Mouse (Mus musculus) olfactory bulb, adult 2 months (tissue): ENCODE measurements around the gene Usp48.

Source experiments
- CTCF ChIP-seq: fragments of 200-500 bp; IDR thresholded peaks from 2 replicates; pipeline ENCODE4 v1.5.1; 2012; ENCODE audit warnings: low read depth, mild to moderate bottlenecking, low read length, moderate library complexity; ENCODE audit not compliant: insufficient read depth
- POLR2A ChIP-seq: fragments of 200-500 bp; IDR thresholded peaks from 2 replicates; pipeline ENCODE4 v1.6.1; 2012; ENCODE audit warnings: mild to moderate bottlenecking, low read depth, low read length, moderate library complexity; ENCODE audit not compliant: insufficient read depth

DNA sequence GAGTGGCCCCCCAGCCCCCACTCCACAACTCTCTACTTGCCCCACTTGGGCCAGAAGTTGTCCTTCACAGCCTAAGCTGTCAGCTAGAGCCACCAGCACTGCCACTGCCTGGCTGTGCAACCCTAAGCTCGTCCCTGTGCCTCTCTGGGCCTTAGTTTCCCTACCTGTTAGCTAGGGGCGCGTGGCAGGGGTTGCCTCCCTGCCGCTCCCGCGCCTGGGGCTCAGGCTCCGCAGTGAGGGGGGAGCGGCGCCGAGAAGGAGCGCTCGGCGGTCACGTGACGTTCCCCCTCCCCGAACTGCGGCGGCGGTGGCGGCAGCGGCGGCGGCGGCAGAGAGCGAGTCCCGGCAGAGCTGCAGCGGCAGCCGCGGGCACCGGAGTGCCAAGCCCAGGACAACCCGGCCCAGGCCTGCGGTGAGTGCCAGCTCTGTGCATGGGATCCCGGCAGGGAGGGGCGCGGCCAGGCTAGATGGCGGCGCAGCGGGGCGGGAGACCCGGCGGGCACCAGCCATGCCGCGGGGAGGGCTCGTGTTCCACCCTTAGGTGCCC is 71.0 kb downstream of the Usp48 start, which contains the start of gene Rap1gap:
- no peak for TF ChIP-seq CTCF
- TF ChIP-seq POLR2A: peak; percentile 52; the same call in 1 of the 2 replicates
